Mouse (Mus musculus): ENCODE results near the gene Ric1. TPM values are rescaled to one million over a fixed set of nuclear protein-coding genes. Genes with fewer than 3 reads are reported as not detected.
"Not testable (repeated sequence)": the region's sequence is repeated elsewhere in the genome, so short reads cannot be mapped to it uniquely, and the experiment has no call there.

The Ric1 gene
- polyA plus RNA-seq, 1 experiment, result 4.3 TPM

GRCm38 (mm10) chr19:29551128-29551527, 29.0 kb downstream of the Ric1 start:
- Histone ChIP-seq H3K79me3 (ENCODE audit: low read depth) (peaks cover 5% of the 10 kb centered on the region), H3K27me3 (ENCODE audit: control insufficient read depth, insufficient read depth, insufficient read length) (no peaks in the 10 kb centered on the region), H3ac (ENCODE audit: control insufficient read depth, insufficient read length, low read depth) (no peak overlapping the region), H3K36me3 (ENCODE audit: control insufficient read depth, insufficient read depth) (no peaks in the 10 kb centered on the region), H3K79me2 (ENCODE audit: control insufficient read depth, insufficient read depth) (peaks cover 18% of the 10 kb centered on the region), H3K4me3 (ENCODE audit: insufficient read depth, poor library complexity, severe bottlenecking) (no peak overlapping the region)
- no peak for TF ChIP-seq CEBPB (IDR thresholded peaks at IDR 0.05; ENCODE audit: low read depth)
- TF ChIP-seq CTCF (IDR thresholded peaks at IDR 0.05; ENCODE audit: control insufficient read depth, insufficient read depth, insufficient read length), result no peak
- no peak for TF ChIP-seq MYOD1 (IDR thresholded peaks at IDR 0.05; ENCODE audit: control insufficient read depth, insufficient read length, low read depth)
- no peak for TF ChIP-seq MAX (IDR thresholded peaks at IDR 0.05)
- TF ChIP-seq MYOG (IDR thresholded peaks at IDR 0.05; ENCODE audit: control insufficient read depth, extremely low read depth, insufficient read length), result no peak
- no peak for TF ChIP-seq USF1 (IDR thresholded peaks at IDR 0.05; ENCODE audit: low read depth)
- TF ChIP-seq FOSL1 (IDR thresholded peaks at IDR 0.05; ENCODE audit: insufficient read depth, low read length, poor library complexity, severe bottlenecking), result no peak

- not testable (repeated sequence) for H3K36me3 ChIP-seq (ENCODE audit: control insufficient read depth, insufficient read depth); H3ac ChIP-seq (ENCODE audit: control insufficient read depth, insufficient read length, low read depth); H3K27me3 ChIP-seq (ENCODE audit: control insufficient read depth, insufficient read depth, insufficient read length); H3K4me3 ChIP-seq (ENCODE audit: insufficient read depth, poor library complexity, severe bottlenecking); H3K79me3 ChIP-seq (ENCODE audit: low read depth)
- peaks cover 21% of the 10 kb centered on the region for H3K79me2 ChIP-seq (ENCODE audit: control insufficient read depth, insufficient read depth)
Observed at GRCm38 (mm10) chr19:29551980-29552379, 29.9 kb downstream of the Ric1 start.

GRCm38 (mm10) chr19:29557171-29557845, 35.2 kb downstream of the Ric1 start:
- not testable (repeated sequence) for H3K79me2 ChIP-seq (ENCODE audit: control insufficient read depth, insufficient read depth); H3K4me3 ChIP-seq (ENCODE audit: insufficient read depth, poor library complexity, severe bottlenecking); H3K79me3 ChIP-seq (ENCODE audit: low read depth); H3K27me3 ChIP-seq (ENCODE audit: control insufficient read depth, insufficient read depth, insufficient read length); H3ac ChIP-seq (ENCODE audit: control insufficient read depth, insufficient read length, low read depth); H3K36me3 ChIP-seq (ENCODE audit: control insufficient read depth, insufficient read depth)

- peaks cover 3% of the 10 kb centered on the region for H3K79me2 ChIP-seq (ENCODE audit: control insufficient read depth, insufficient read depth)
- H3K79me3 ChIP-seq (ENCODE audit: low read depth), result peaks cover 3% of the 10 kb centered on the region
- no peak overlapping the region for H3ac ChIP-seq (ENCODE audit: control insufficient read depth, insufficient read length, low read depth)
- H3K27me3 ChIP-seq (ENCODE audit: control insufficient read depth, insufficient read depth, insufficient read length), result no peaks in the 10 kb centered on the region
- TF ChIP-seq FOSL1 (IDR thresholded peaks at IDR 0.05; ENCODE audit: insufficient read depth, low read length, poor library complexity, severe bottlenecking) (no peak), MYOD1 (IDR thresholded peaks at IDR 0.05; ENCODE audit: control insufficient read depth, insufficient read length, low read depth) (no peak), CEBPB (IDR thresholded peaks at IDR 0.05; ENCODE audit: low read depth) (no peak), MAX (IDR thresholded peaks at IDR 0.05) (no peak), CTCF (IDR thresholded peaks at IDR 0.05; ENCODE audit: control insufficient read depth, insufficient read depth, insufficient read length) (no peak), USF1 (IDR thresholded peaks at IDR 0.05; ENCODE audit: low read depth) (no peak), MYOG (IDR thresholded peaks at IDR 0.05; ENCODE audit: control insufficient read depth, extremely low read depth, insufficient read length) (no peak)
- no peak overlapping the region for H3K4me3 ChIP-seq (ENCODE audit: insufficient read depth, poor library complexity, severe bottlenecking)
- no peaks in the 10 kb centered on the region for H3K36me3 ChIP-seq (ENCODE audit: control insufficient read depth, insufficient read depth)
Observed at GRCm38 (mm10) chr19:29562166-29562565, 40.1 kb downstream of the Ric1 start.

- peaks cover 1% of the 10 kb centered on the region for H3K79me3 ChIP-seq (ENCODE audit: low read depth)
- H3K79me2 ChIP-seq (ENCODE audit: control insufficient read depth, insufficient read depth), result no peaks in the 10 kb centered on the region
- no peak overlapping the region for H3K4me3 ChIP-seq (ENCODE audit: insufficient read depth, poor library complexity, severe bottlenecking)
- H3K27me3 ChIP-seq (ENCODE audit: control insufficient read depth, insufficient read depth, insufficient read length), result no peaks in the 10 kb centered on the region
- TF ChIP-seq MYOD1 (IDR thresholded peaks at IDR 0.05; ENCODE audit: control insufficient read depth, insufficient read length, low read depth), result no peak
- TF ChIP-seq MYOG (IDR thresholded peaks at IDR 0.05; ENCODE audit: control insufficient read depth, extremely low read depth, insufficient read length), result no peak
- no peak for TF ChIP-seq USF1 (IDR thresholded peaks at IDR 0.05; ENCODE audit: low read depth)
- TF ChIP-seq CEBPB (IDR thresholded peaks at IDR 0.05; ENCODE audit: low read depth), result no peak
- TF ChIP-seq CTCF (IDR thresholded peaks at IDR 0.05; ENCODE audit: control insufficient read depth, insufficient read depth, insufficient read length), result no peak
- TF ChIP-seq MAX (IDR thresholded peaks at IDR 0.05), result no peak
- TF ChIP-seq FOSL1 (IDR thresholded peaks at IDR 0.05; ENCODE audit: insufficient read depth, low read length, poor library complexity, severe bottlenecking), result no peak
- no peak overlapping the region for H3ac ChIP-seq (ENCODE audit: control insufficient read depth, insufficient read length, low read depth)
- no peaks in the 10 kb centered on the region for H3K36me3 ChIP-seq (ENCODE audit: control insufficient read depth, insufficient read depth)
Observed at GRCm38 (mm10) chr19:29562603-29563002, 40.5 kb downstream of the Ric1 start.

GRCm38 (mm10) chr19:29563258-29563779, 41.2 kb downstream of the Ric1 start:
- TF ChIP-seq MYOG (IDR thresholded peaks at IDR 0.05; ENCODE audit: control insufficient read depth, extremely low read depth, insufficient read length) (no peak), MYOD1 (IDR thresholded peaks at IDR 0.05; ENCODE audit: control insufficient read depth, insufficient read length, low read depth) (no peak), CEBPB (IDR thresholded peaks at IDR 0.05; ENCODE audit: low read depth) (no peak), CTCF (IDR thresholded peaks at IDR 0.05; ENCODE audit: control insufficient read depth, insufficient read depth, insufficient read length) (peak; percentile 34), MAX (IDR thresholded peaks at IDR 0.05) (no peak), USF1 (IDR thresholded peaks at IDR 0.05; ENCODE audit: low read depth) (no peak), FOSL1 (IDR thresholded peaks at IDR 0.05; ENCODE audit: insufficient read depth, low read length, poor library complexity, severe bottlenecking) (no peak)
- Histone ChIP-seq H3K27me3 (ENCODE audit: control insufficient read depth, insufficient read depth, insufficient read length) (no peaks in the 10 kb centered on the region), H3ac (ENCODE audit: control insufficient read depth, insufficient read length, low read depth) (no peak overlapping the region), H3K79me3 (ENCODE audit: low read depth) (peaks cover 1% of the 10 kb centered on the region), H3K36me3 (ENCODE audit: control insufficient read depth, insufficient read depth) (no peaks in the 10 kb centered on the region), H3K79me2 (ENCODE audit: control insufficient read depth, insufficient read depth) (no peaks in the 10 kb centered on the region), H3K4me3 (ENCODE audit: insufficient read depth, poor library complexity, severe bottlenecking) (no peak overlapping the region)
